Mouse (Mus musculus) heart, embryonic 14.5 days (tissue): ENCODE data around the gene Ubac1. TPM values are rescaled to one million over a fixed set of nuclear protein-coding genes. Genes with fewer than 3 reads are reported as not detected.

Source experiments
- ATAC-seq: fragments of 200-750 bp; cut with Nextera tagmentation; 2 replicates; pipeline ENCODE4 v1.8.0; 2017; ENCODE audit warnings: low read depth, moderate TSS enrichment; ENCODE audit not compliant: insufficient number of reproducible peaks, insufficient read depth, low FRiP score
- H3K27ac ChIP-seq, 2 experiments: fragments of 200-500 bp in 1 of 2; fragments of 300-500 bp in 1 of 2; sonication (generic) in 1 of 2; replicated peaks in 1 of 2; 2 replicates each; pipeline ENCODE4 v1.5.1; 2012 to 2014; ENCODE audit warnings: low read depth in 2 of 2, low read length in 2 of 2, control low read depth in 1 of 2, mild to moderate bottlenecking in 1 of 2, mixed read lengths in 1 of 2; ENCODE audit not compliant: control insufficient read depth in 1 of 2, insufficient read depth in 1 of 2
- H3K27me3 ChIP-seq: fragments of 300-500 bp; sonication (generic); 2 replicates; pipeline ENCODE4 v1.6.1; 2014; ENCODE audit warnings: mild to moderate bottlenecking, low read length, control low read depth; ENCODE audit not compliant: control insufficient read depth, insufficient read depth
- H3K36me3 ChIP-seq: fragments of 300-500 bp; sonication (generic); 2 replicates; pipeline ENCODE4 v1.6.1; 2014; ENCODE audit warnings: mild to moderate bottlenecking, control low read depth, low read length, mixed read lengths; ENCODE audit not compliant: control insufficient read depth, insufficient read depth
- H3K4me1 ChIP-seq, 2 experiments: fragments of 200-500 bp in 1 of 2; fragments of 300-500 bp in 1 of 2; sonication (generic) in 1 of 2; 2 replicates each; pipeline ENCODE4 v1.6.1; 2012 to 2014; ENCODE audit warnings: low read length in 2 of 2, control low read depth in 1 of 2, mixed read lengths in 1 of 2; ENCODE audit not compliant: control insufficient read depth in 2 of 2, insufficient read depth in 2 of 2
- H3K4me2 ChIP-seq: fragments of 300-500 bp; sonication (generic); 2 replicates; pipeline ENCODE4 v1.6.1; 2014; ENCODE audit warnings: mild to moderate bottlenecking, low read length
- H3K4me3 ChIP-seq, 2 experiments: fragments of 200-500 bp in 1 of 2; fragments of 300-500 bp in 1 of 2; sonication (generic) in 1 of 2; 2 replicates each; pipeline ENCODE4 v1.5.1; 2012 to 2014; ENCODE audit warnings: low read length in 2 of 2, mild to moderate bottlenecking in 2 of 2, control low read depth in 1 of 2, low read depth in 1 of 2, moderate library complexity in 1 of 2; ENCODE audit not compliant: control insufficient read depth in 1 of 2, insufficient read depth in 1 of 2
- H3K9ac ChIP-seq: fragments of 300-500 bp; sonication (generic); 2 replicates; pipeline ENCODE4 v1.6.1; 2014; ENCODE audit warnings: mild to moderate bottlenecking, low read length
- H3K9me3 ChIP-seq: fragments of 300-500 bp; sonication (generic); 2 replicates; pipeline ENCODE4 v1.6.1; 2016; ENCODE audit warnings: low read length, control low read depth; ENCODE audit not compliant: control insufficient read depth
- WGBS: fragments of 180-500 bp; shearing (Covaris S2); extraction: QIAGEN DNeasy Blood & Tissue Kit; methylation state at CpG from one replicate; pipeline ENCODE4 v1.1.7; 2014; 5-methylcytosine and 5-hydroxymethylcytosine counted together
- polyA plus RNA-seq: library from polyadenylated mRNA; unstranded; fragments of >200 nt; fragmentation: Nextera tagmentation; extraction: Ambion mirVana; gene quantifications from 2 replicates; pipeline ENCODE4 v1.2.1, GENCODE M21; 2014

The Ubac1 gene
- 113 and 114 TPM in 2 replicates for polyA plus RNA-seq

DNA sequence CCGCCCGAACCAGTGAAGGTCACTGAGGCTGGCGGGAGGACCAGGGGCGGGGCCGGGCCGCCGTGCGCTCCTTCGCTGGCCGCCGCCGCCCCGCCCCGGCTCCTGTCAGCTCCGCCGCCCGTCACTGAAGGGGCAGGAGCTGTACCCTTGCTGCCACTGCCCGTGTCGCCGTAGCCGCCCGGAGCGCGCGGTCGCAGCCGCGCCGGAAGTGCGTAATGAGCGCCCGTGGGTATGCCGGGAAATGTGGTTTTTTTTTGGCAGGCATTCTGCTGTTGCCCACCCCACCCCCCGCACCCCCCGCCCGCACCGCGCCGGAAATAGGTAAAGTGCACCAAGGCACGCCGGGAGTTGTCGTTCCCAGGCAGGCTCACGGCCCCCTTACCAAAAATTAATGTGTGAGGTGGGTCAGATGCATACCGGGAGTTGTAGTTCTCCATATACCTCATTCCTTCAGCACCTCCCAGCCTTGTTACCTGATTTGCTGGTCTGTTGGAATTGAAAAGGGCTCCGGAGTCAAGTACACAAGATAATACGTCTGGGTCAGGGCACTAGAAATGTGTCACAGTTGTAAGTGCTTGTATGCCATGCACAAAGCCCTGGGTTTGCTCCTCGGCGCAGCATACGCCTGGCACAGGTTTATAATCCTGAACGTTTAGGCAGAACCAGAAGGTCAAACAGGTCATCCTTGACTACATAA lies at the start of gene Ubac1:
Ubac1 (minus strand) TSS at position 187 of the 697 bp plus-strand sequence.
- Histone ChIP-seq H3K9ac (peak within 1 kb of the TSS; percentile 85), H3K4me3 (peak within 1 kb of the TSS; percentile 71 to 79), H3K27me3 (no peaks in the 10 kb centered on the region), H3K4me2 (peak within 1 kb of the TSS; percentile 80), H3K4me1 (peaks cover 11 to 29% of the 10 kb centered on the region in 2 experiments), H3K9me3 (no peaks in the 10 kb centered on the region), H3K36me3 (peaks cover 14% of the 10 kb centered on the region; the same call in 1 of the 2 replicates), H3K27ac (peak within 1 kb of the TSS; percentile 89 to 96)
- peak; percentile 93 for ATAC-seq
- 6% methylated on average over 48 of the region's 50 CpGs for WGBS

DNA sequence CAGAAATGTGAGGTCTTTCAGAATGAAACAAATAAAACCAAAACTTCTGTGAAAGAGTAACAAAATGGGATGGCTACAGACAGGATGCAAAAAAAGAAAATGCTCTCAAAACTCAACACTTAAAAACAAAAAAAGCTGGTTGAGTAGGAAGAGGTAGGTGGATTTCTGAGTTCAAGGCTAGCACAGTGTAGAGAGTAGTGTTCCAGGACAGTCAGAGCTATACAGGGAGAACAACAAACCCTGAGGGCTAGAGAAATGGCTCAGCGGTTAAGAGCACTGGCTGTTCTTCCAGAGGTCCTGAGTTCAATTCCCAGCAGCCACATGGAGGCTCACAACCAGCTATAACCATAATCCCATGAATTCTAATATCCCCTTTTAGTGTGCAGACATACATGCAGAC lies 47.0 kb upstream of the Ubac1 start:
- WGBS = 83% methylated on average over 1 of the region's 1 CpGs
- Histone ChIP-seq H3K9ac (no peak overlapping the region), H3K27ac (no peak overlapping the region), H3K4me2 (no peak overlapping the region), H3K4me3 (no peak overlapping the region), H3K9me3 (no peaks in the 10 kb centered on the region), H3K4me1 (peaks cover 6 to 13% of the 10 kb centered on the region in 2 experiments; a peak in 3 of 4 replicates), H3K36me3 (no peaks in the 10 kb centered on the region), H3K27me3 (no peaks in the 10 kb centered on the region)
- ATAC-seq = no peak

DNA sequence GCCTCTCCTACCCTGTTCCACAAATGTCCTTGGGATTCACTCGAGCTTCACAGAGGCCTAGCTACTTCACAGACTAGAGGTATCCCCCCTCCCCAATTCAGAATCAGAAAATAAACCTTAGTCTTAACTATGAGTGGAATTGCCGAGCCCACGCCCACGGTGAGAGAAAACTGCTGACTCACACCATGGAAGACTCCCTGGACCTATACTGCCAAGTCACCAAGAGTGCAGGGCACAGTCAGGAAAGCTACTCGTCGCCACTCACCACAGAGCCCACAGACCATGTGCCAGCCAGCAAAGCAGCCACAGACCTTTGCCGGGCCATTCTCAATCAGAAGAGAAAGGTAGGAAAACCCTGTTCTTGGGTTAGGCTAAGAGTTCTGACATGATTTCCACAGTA lies 46.6 kb upstream of the Ubac1 start:
- Histone ChIP-seq H3K9me3 (no peaks in the 10 kb centered on the region), H3K27me3 (no peaks in the 10 kb centered on the region), H3K27ac (no peak overlapping the region), H3K4me3 (no peak overlapping the region), H3K4me2 (no peak overlapping the region), H3K9ac (no peak overlapping the region), H3K4me1 (peaks cover 6 to 13% of the 10 kb centered on the region in 2 experiments; a peak in 3 of 4 replicates), H3K36me3 (no peaks in the 10 kb centered on the region)
- 64% methylated on average over 7 of the region's 7 CpGs for WGBS
- ATAC-seq = no peak

DNA sequence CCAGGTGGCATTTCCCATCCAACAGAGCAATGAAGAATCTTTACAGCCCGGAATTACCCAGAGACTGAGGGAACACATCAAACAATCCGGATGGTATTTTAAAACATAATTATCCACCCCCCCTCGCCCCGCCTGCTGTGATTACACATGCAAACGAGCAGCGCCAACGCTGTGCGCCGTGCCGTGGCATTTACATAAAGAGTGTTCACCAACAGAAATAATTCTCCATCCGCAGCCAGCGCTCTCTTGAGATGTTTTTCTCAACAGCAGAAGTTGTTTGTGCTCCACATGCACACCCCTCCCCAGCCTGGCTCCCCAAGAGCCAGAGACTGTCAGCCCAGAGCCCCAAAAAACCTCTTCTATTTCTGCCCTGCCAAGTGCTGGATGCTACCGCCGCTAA lies 45.0 kb upstream of the Ubac1 start:
- no peak for ATAC-seq
- 82% methylated on average over 14 of the region's 14 CpGs for WGBS

DNA sequence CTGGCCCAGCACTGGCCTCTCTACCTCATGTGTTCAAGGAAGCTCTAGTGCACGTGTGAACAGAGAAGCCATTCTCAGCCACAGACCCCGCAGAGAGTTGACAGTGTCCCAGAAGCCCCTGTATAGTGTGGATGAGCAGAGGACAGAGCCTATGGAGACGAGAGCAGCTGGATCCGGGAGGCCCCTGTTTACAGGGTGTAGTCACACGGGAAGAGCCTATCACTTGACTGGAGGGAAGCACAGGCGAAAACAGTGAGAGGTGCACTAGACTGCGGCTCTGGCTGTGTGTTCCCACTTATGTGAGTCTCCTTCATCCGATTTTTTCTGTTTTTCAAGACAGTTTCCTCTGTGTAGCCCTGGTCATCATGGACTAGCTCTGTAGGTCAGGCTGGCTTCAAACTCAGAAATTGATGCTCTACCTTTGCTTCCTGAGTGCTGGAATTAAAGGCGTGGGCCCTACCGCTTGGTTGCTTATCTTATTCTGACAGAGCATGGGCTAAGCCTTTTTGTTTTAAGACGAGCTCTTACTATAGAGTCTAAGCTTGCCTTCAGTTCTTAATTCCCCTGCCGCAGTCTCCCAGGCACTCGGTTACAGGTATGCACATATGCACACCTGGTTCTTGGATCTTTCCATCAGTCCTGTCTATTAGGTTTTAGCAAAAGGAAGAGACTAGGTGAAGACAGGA lies 41.3 kb upstream of the Ubac1 start:
- Histone ChIP-seq H3K4me1 (peaks cover 6 to 12% of the 10 kb centered on the region in 2 experiments; a peak in 3 of 4 replicates), H3K4me3 (no peak overlapping the region), H3K4me2 (no peak overlapping the region), H3K9me3 (no peaks in the 10 kb centered on the region), H3K36me3 (peaks cover 5% of the 10 kb centered on the region; the same call in 1 of the 2 replicates), H3K9ac (no peak overlapping the region), H3K27ac (no peak overlapping the region), H3K27me3 (no peaks in the 10 kb centered on the region)
- no peak for ATAC-seq
- 66% methylated on average over 13 of the region's 13 CpGs for WGBS

More for the DNA sequence above, 45.0 kb upstream of the Ubac1 start:
- no peak overlapping the region for H3K27ac ChIP-seq
- no peaks in the 10 kb centered on the region for H3K27me3 ChIP-seq
- H3K4me1 ChIP-seq = peaks cover 6 to 13% of the 10 kb centered on the region in 2 experiments; a peak in 3 of 4 replicates
- no peaks in the 10 kb centered on the region for H3K36me3 ChIP-seq
- H3K4me3 ChIP-seq = no peak overlapping the region
- H3K4me2 ChIP-seq = no peak overlapping the region
- H3K9ac ChIP-seq = no peak overlapping the region
- H3K9me3 ChIP-seq = no peaks in the 10 kb centered on the region

DNA sequence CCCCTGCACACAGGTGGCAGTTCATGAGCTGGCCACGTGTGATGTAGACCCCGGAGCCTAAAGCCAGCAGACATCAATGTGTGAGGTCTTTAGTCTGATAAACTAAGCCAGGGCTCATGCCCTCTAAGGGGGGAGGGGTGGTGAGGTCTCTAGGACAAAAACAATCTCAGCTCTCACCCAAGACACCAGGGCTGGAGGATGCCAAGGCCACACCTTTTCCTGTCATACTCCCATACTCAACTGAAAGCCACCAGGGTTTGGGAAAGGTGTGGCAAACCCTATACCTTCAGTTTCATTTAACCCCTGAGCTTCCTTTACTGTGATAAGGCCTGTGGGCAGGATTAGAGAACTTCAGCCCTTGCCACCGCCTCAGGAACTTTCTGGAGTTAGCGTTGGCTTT lies 40.7 kb upstream of the Ubac1 start:
- Histone ChIP-seq H3K9me3 (no peaks in the 10 kb centered on the region), H3K36me3 (peaks cover 5% of the 10 kb centered on the region; the same call in 1 of the 2 replicates), H3K9ac (no peak overlapping the region), H3K4me1 (peaks cover 5 to 6% of the 10 kb centered on the region in 2 experiments; a peak in 3 of 4 replicates), H3K27ac (no peak overlapping the region), H3K4me2 (no peak overlapping the region), H3K27me3 (no peaks in the 10 kb centered on the region), H3K4me3 (no peak overlapping the region)
- no peak for ATAC-seq
- WGBS = 61% methylated on average over 4 of the region's 4 CpGs

DNA sequence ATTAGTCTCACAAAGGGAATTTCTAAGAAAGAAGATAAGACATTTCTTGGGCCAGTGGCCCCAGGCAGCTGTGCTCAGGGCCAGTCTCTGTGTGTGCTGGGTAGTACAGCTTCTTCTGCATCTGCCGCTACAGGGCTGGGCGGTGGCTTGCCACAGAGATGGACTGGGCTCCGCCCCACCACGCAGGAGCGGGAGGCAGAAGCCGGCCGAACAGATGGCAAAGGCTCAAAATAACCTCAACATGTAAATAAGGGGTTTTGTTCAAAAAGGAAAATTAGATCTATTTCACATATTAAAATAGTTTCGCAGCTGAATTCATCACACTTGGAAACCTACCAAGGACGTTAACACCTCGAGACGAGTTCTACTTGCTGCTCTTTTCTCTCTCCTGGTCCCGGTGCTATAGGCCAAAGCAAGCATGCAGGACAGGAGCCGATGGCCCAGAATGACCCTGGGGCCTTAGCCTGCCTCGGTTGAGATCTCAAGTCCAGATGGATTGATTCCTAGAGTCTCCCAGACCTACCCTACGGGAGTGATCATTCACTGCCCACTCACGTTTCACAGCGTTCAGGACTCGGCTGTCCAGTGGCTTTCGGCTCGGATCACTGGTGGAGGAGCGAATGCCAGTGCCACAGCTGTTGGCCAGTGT lies 39.6 kb upstream of the Ubac1 start:
- no peak overlapping the region for H3K27ac ChIP-seq
- H3K36me3 ChIP-seq = peaks cover 5% of the 10 kb centered on the region; the same call in 1 of the 2 replicates
- no peak overlapping the region for H3K4me2 ChIP-seq
- WGBS = 77% methylated on average over 21 of the region's 21 CpGs
- H3K9ac ChIP-seq = no peak overlapping the region
- H3K4me1 ChIP-seq = no peaks in the 10 kb centered on the region
- no peak overlapping the region for H3K4me3 ChIP-seq
- H3K27me3 ChIP-seq = no peaks in the 10 kb centered on the region
- H3K9me3 ChIP-seq = no peaks in the 10 kb centered on the region
- ATAC-seq = no peak
